Mouse (Mus musculus) myocyte (in vitro differentiated cells): ENCODE data around the gene Eapp. TPM values are rescaled to one million over a fixed set of nuclear protein-coding genes. Genes with fewer than 3 reads are reported as not detected.
"Not testable (repeated sequence)": the region's sequence is repeated elsewhere in the genome, so short reads cannot be mapped to it uniquely, and the experiment has no call there.

ENCODE experiments used
- H3K27me3 ChIP-seq: one replicate; pipeline ENCODE4 v1.6.1; 2011; ENCODE audit not compliant: control insufficient read depth, insufficient read depth, insufficient read length
- H3K36me3 ChIP-seq: one replicate; pipeline ENCODE4 v1.6.1; 2011; ENCODE audit not compliant: control insufficient read depth, insufficient read depth
- H3K4me2 ChIP-seq: one replicate; pipeline ENCODE4 v1.6.1; 2011; ENCODE audit warnings: low read depth, control low read depth
- H3K4me3 ChIP-seq: one replicate; pipeline ENCODE4 v1.5.1; 2011; ENCODE audit warnings: mild to moderate bottlenecking, control low read depth, moderate library complexity
- H3K79me2 ChIP-seq: one replicate; pipeline ENCODE4 v1.6.1; 2011; ENCODE audit not compliant: control insufficient read depth, insufficient read depth
- H3ac ChIP-seq: one replicate; pipeline ENCODE4 v1.6.1; 2011; ENCODE audit not compliant: control insufficient read depth, insufficient read length
- E2F4 ChIP-seq: IDR thresholded peaks from one replicate; pipeline ENCODE4 v1.6.1; 2011; ENCODE audit warnings: mild to moderate bottlenecking, control low read depth, moderate library complexity; ENCODE audit not compliant: insufficient read depth
- MYOG ChIP-seq, 3 experiments: IDR thresholded peaks; one replicate each; pipeline ENCODE4 v1.6.1; 2011; ENCODE audit warnings: control low read depth in 2 of 3, low read depth in 2 of 3, mild to moderate bottlenecking in 2 of 3; ENCODE audit not compliant: insufficient read length in 2 of 3, control insufficient read depth in 1 of 3, insufficient read depth in 1 of 3
- POLR2A ChIP-seq: IDR thresholded peaks from one replicate; pipeline ENCODE4 v1.6.1; 2011; ENCODE audit warnings: low read depth, mild to moderate bottlenecking, control low read depth, moderate library complexity; ENCODE audit not compliant: insufficient read length
- POLR2AphosphoS2 ChIP-seq: IDR thresholded peaks from one replicate; pipeline ENCODE4 v1.6.1; 2011; ENCODE audit warnings: low read depth, control low read depth; ENCODE audit not compliant: insufficient read length
- polyA plus RNA-seq: library from polyadenylated mRNA; unstranded; fragments of >200 nt; fragmentation: generic; extraction: Trizol; gene quantifications from one replicate; pipeline ENCODE4 v1.2.1, GENCODE M21; 2012; ENCODE audit warnings: missing spikeins

Eapp gene
- polyA plus RNA-seq, result 32.8 TPM

- TF ChIP-seq E2F4, result no peak
- peak; percentile 83 for TF ChIP-seq POLR2A
- TF ChIP-seq POLR2AphosphoS2, result peak; percentile 76
- TF ChIP-seq MYOG (IDR thresholded peaks at IDR 0.05; ENCODE audit: control insufficient read depth in 1 of 3, insufficient read depth in 1 of 3, insufficient read length in 2 of 3, low read depth in 2 of 3), result no peak
- Histone ChIP-seq H3ac (peak within 1 kb of the TSS; percentile 23), H3K36me3 (peaks cover 3% of the 10 kb centered on the region), H3K4me3 (peak within 1 kb of the TSS; percentile 70), H3K27me3 (no peaks in the 10 kb centered on the region), H3K4me2 (peak within 1 kb of the TSS; percentile 100), H3K79me2 (peaks cover 17% of the 10 kb centered on the region)
These were observed at the start of gene Eapp for GRCm38 (mm10) chr12:54695511-54696241. Eapp (minus strand) TSS chr12:54695897.

GRCm38 (mm10) chr12:54738661-54739243 is 43.1 kb upstream of the Eapp start:
- H3K36me3 ChIP-seq, H3K4me3 ChIP-seq, H3K79me2 ChIP-seq, H3K27me3 ChIP-seq, H3ac ChIP-seq: not testable (repeated sequence)
- H3K4me2 ChIP-seq, result peak overlapping the region; percentile 60

- H3K4me3 ChIP-seq, H3K36me3 ChIP-seq, H3K27me3 ChIP-seq, H3ac ChIP-seq, H3K4me2 ChIP-seq, H3K79me2 ChIP-seq: not testable (repeated sequence)
These were observed 42.4 kb upstream of the Eapp start for GRCm38 (mm10) chr12:54737891-54738660.

GRCm38 (mm10) chr12:54734307-54735131 is 38.8 kb upstream of the Eapp start:
- H3ac ChIP-seq, H3K79me2 ChIP-seq, H3K4me2 ChIP-seq, H3K27me3 ChIP-seq, H3K36me3 ChIP-seq, H3K4me3 ChIP-seq: not testable (repeated sequence)

GRCm38 (mm10) chr12:54729140-54730059 is 33.7 kb upstream of the Eapp start:
- not testable (repeated sequence) for H3K36me3 ChIP-seq, H3K79me2 ChIP-seq, H3ac ChIP-seq, H3K27me3 ChIP-seq, H3K4me3 ChIP-seq, H3K4me2 ChIP-seq

GRCm38 (mm10) chr12:54718871-54719786 is 23.4 kb upstream of the Eapp start:
- H3K79me2 ChIP-seq, H3K4me3 ChIP-seq, H3K36me3 ChIP-seq, H3K27me3 ChIP-seq, H3ac ChIP-seq, H3K4me2 ChIP-seq: not testable (repeated sequence)

GRCm38 (mm10) chr12:54717516-54717915 is 21.8 kb upstream of the Eapp start:
- not testable (repeated sequence) for H3K36me3 ChIP-seq, H3K4me3 ChIP-seq, H3K4me2 ChIP-seq, H3K27me3 ChIP-seq, H3K79me2 ChIP-seq, H3ac ChIP-seq

- H3K27me3 ChIP-seq, H3ac ChIP-seq, H3K79me2 ChIP-seq, H3K36me3 ChIP-seq, H3K4me2 ChIP-seq, H3K4me3 ChIP-seq: not testable (repeated sequence)
These were observed 18.3 kb upstream of the Eapp start for GRCm38 (mm10) chr12:54713822-54714626.

- H3ac ChIP-seq, H3K4me2 ChIP-seq, H3K36me3 ChIP-seq, H3K4me3 ChIP-seq, H3K79me2 ChIP-seq, H3K27me3 ChIP-seq: not testable (repeated sequence)
These were observed 14.8 kb upstream of the Eapp start for GRCm38 (mm10) chr12:54710494-54710879.
